Mouse (Mus musculus): ENCODE measurements around the gene Olfr1336. TPM values are rescaled to one million over a fixed set of nuclear protein-coding genes. Genes with fewer than 3 reads are reported as not detected.

The Olfr1336 gene
- total RNA-seq, 1 experiment = not detected

- H3K4me1 ChIP-seq (ENCODE audit: control insufficient read depth in 2 of 2, insufficient read depth in 2 of 2, low read length in 2 of 2, poor library complexity in 1 of 2) = peaks cover 0 to 4% of the 10 kb centered on the region in 2 experiments; a peak in 1 of 4 replicates
- H3K9me3 ChIP-seq (ENCODE audit: control insufficient read depth, insufficient read depth, low read depth, low read length) = no peaks in the 10 kb centered on the region
- no peak for DNase-seq (ENCODE audit: low read depth, low spot score)
- H3K4me3 ChIP-seq (ENCODE audit: insufficient read depth in 1 of 2, low read depth in 1 of 2, low read length in 2 of 2, poor library complexity in 1 of 2, severe bottlenecking in 1 of 2) = no peak overlapping the region
- in situ Hi-C loops (cut with MboI; ENCODE audit: low sequenced_read_pairs in 2 of 2, unreplicated experiment in 2 of 2) = loop anchor here in 1 of 2 experiments (10.0 kb wide), 1 partner anchor 65 kb away; no protein-coding TSS in a partner anchor
- TF ChIP-seq MAFK (IDR thresholded peaks at IDR 0.05; ENCODE audit: insufficient read depth, low read depth, low read length) = no peak
- no peak for TF ChIP-seq HCFC1 (IDR thresholded peaks at IDR 0.05; ENCODE audit: borderline replicate concordance, insufficient read depth, low read length)
- TF ChIP-seq ZC3H11A (IDR thresholded peaks at IDR 0.05; ENCODE audit: borderline replicate concordance, low read depth, low read length) = no peak
- TF ChIP-seq CHD2 (IDR thresholded peaks at IDR 0.05; ENCODE audit: low read depth, low read length) = no peak
- TF ChIP-seq ZNF384 (IDR thresholded peaks at IDR 0.05; ENCODE audit: low read depth, low read length) = no peak
- H3K36me3 ChIP-seq (ENCODE audit: control insufficient read depth, insufficient read depth, low read length, poor library complexity, severe bottlenecking) = no peaks in the 10 kb centered on the region
- no peak overlapping the region for H3K27ac ChIP-seq (ENCODE audit: insufficient read depth, low read depth, low read length, poor library complexity, severe bottlenecking)
- no peak overlapping the region for H3K9ac ChIP-seq (ENCODE audit: insufficient read depth, low read depth, low read length, poor library complexity, severe bottlenecking)
These were observed 36.1 kb upstream of the Olfr1336 start for GRCm38 (mm10) chr7:6419894-6420293.

- Histone ChIP-seq H3K9me3 (ENCODE audit: control insufficient read depth, insufficient read depth, low read depth, low read length) (no peaks in the 10 kb centered on the region), H3K27ac (ENCODE audit: insufficient read depth, low read depth, low read length, poor library complexity, severe bottlenecking) (no peak overlapping the region), H3K4me1 (ENCODE audit: control insufficient read depth in 2 of 2, insufficient read depth in 2 of 2, low read length in 2 of 2, poor library complexity in 1 of 2) (0 out of 4 replicates have a peak, but pooled peaks cover 0 to under 1% of the 10 kb centered on the region in 2 experiments), H3K9ac (ENCODE audit: insufficient read depth, low read depth, low read length, poor library complexity, severe bottlenecking) (no peak overlapping the region), H3K4me3 (ENCODE audit: insufficient read depth in 1 of 2, low read depth in 1 of 2, low read length in 2 of 2, poor library complexity in 1 of 2, severe bottlenecking in 1 of 2) (no peak overlapping the region), H3K36me3 (ENCODE audit: control insufficient read depth, insufficient read depth, low read length, poor library complexity, severe bottlenecking) (no peaks in the 10 kb centered on the region)
- in situ Hi-C loops (cut with MboI; ENCODE audit: low sequenced_read_pairs in 2 of 2, unreplicated experiment in 2 of 2) = loop anchor here (5.0 to 10.0 kb wide), 2 partner anchors 72 to 75 kb away; no protein-coding TSS in a partner anchor
- no peak for TF ChIP-seq HCFC1 (IDR thresholded peaks at IDR 0.05; ENCODE audit: borderline replicate concordance, insufficient read depth, low read length)
- TF ChIP-seq CHD2 (IDR thresholded peaks at IDR 0.05; ENCODE audit: low read depth, low read length) = no peak
- TF ChIP-seq ZNF384 (IDR thresholded peaks at IDR 0.05; ENCODE audit: low read depth, low read length) = no peak
- no peak for TF ChIP-seq ZC3H11A (IDR thresholded peaks at IDR 0.05; ENCODE audit: borderline replicate concordance, low read depth, low read length)
- TF ChIP-seq MAFK (IDR thresholded peaks at IDR 0.05; ENCODE audit: insufficient read depth, low read depth, low read length) = no peak
- DNase-seq (ENCODE audit: low read depth, low spot score) = no peak
These were observed 26.6 kb upstream of the Olfr1336 start for GRCm38 (mm10) chr7:6429381-6429780.

- H3K4me3 ChIP-seq (ENCODE audit: insufficient read depth in 1 of 2, low read depth in 1 of 2, low read length in 2 of 2, poor library complexity in 1 of 2, severe bottlenecking in 1 of 2) = no peak overlapping the region
- H3K27ac ChIP-seq (ENCODE audit: insufficient read depth, low read depth, low read length, poor library complexity, severe bottlenecking) = no peak overlapping the region
- no peak for DNase-seq (ENCODE audit: low read depth, low spot score)
- in situ Hi-C loops (cut with MboI; ENCODE audit: low sequenced_read_pairs in 2 of 2, unreplicated experiment in 2 of 2) = no loop called here
- H3K9me3 ChIP-seq (ENCODE audit: control insufficient read depth, insufficient read depth, low read depth, low read length) = no peaks in the 10 kb centered on the region
- no peak overlapping the region for H3K9ac ChIP-seq (ENCODE audit: insufficient read depth, low read depth, low read length, poor library complexity, severe bottlenecking)
- no peak for TF ChIP-seq MAFK (IDR thresholded peaks at IDR 0.05; ENCODE audit: insufficient read depth, low read depth, low read length)
- 0 out of 2 replicates have a peak, but pooled peaks have one; percentile 26 for TF ChIP-seq ZC3H11A (IDR thresholded peaks at IDR 0.05; ENCODE audit: borderline replicate concordance, low read depth, low read length)
- H3K36me3 ChIP-seq (ENCODE audit: control insufficient read depth, insufficient read depth, low read length, poor library complexity, severe bottlenecking) = no peaks in the 10 kb centered on the region
- H3K4me1 ChIP-seq (ENCODE audit: control insufficient read depth in 2 of 2, insufficient read depth in 2 of 2, low read length in 2 of 2, poor library complexity in 1 of 2) = no peaks in the 10 kb centered on the region
These were observed 25.6 kb upstream of the Olfr1336 start for GRCm38 (mm10) chr7:6430342-6430741.

- TF ChIP-seq MAFK (IDR thresholded peaks at IDR 0.05; ENCODE audit: insufficient read depth, low read depth, low read length) (no peak), CHD2 (IDR thresholded peaks at IDR 0.05; ENCODE audit: low read depth, low read length) (no peak), HCFC1 (IDR thresholded peaks at IDR 0.05; ENCODE audit: borderline replicate concordance, insufficient read depth, low read length) (no peak), ZNF384 (IDR thresholded peaks at IDR 0.05; ENCODE audit: low read depth, low read length) (no peak), ZC3H11A (IDR thresholded peaks at IDR 0.05; ENCODE audit: borderline replicate concordance, low read depth, low read length) (no peak)
- H3K27ac ChIP-seq (ENCODE audit: insufficient read depth, low read depth, low read length, poor library complexity, severe bottlenecking) = no peak within 1 kb of the TSS
- H3K9me3 ChIP-seq (ENCODE audit: control insufficient read depth, insufficient read depth, low read depth, low read length) = no peaks in the 10 kb centered on the region
- in situ Hi-C loops (cut with MboI; ENCODE audit: low sequenced_read_pairs in 2 of 2, unreplicated experiment in 2 of 2) = no loop called here
- H3K4me3 ChIP-seq (ENCODE audit: insufficient read depth in 1 of 2, low read depth in 1 of 2, low read length in 2 of 2, poor library complexity in 1 of 2, severe bottlenecking in 1 of 2) = no peak within 1 kb of the TSS
- H3K4me1 ChIP-seq (ENCODE audit: control insufficient read depth in 2 of 2, insufficient read depth in 2 of 2, low read length in 2 of 2, poor library complexity in 1 of 2) = peaks cover 0 to 7% of the 10 kb centered on the region in 2 experiments; a peak in 1 of 4 replicates
- H3K36me3 ChIP-seq (ENCODE audit: control insufficient read depth, insufficient read depth, low read length, poor library complexity, severe bottlenecking) = no peaks in the 10 kb centered on the region
- DNase-seq (ENCODE audit: low read depth, low spot score) = no peak
- H3K9ac ChIP-seq (ENCODE audit: insufficient read depth, low read depth, low read length, poor library complexity, severe bottlenecking) = no peak within 1 kb of the TSS
These were observed 17.6 kb upstream of the Olfr1336 start, which contains the start of gene Olfr1344 for GRCm38 (mm10) chr7:6438388-6438787. Gene Olfr1344 (plus strand): TSS chr7:6438688.

- TF ChIP-seq CHD2 (IDR thresholded peaks at IDR 0.05; ENCODE audit: low read depth, low read length) (no peak), ZC3H11A (IDR thresholded peaks at IDR 0.05; ENCODE audit: borderline replicate concordance, low read depth, low read length) (no peak), HCFC1 (IDR thresholded peaks at IDR 0.05; ENCODE audit: borderline replicate concordance, insufficient read depth, low read length) (no peak)
- Histone ChIP-seq H3K9ac (ENCODE audit: insufficient read depth, low read depth, low read length, poor library complexity, severe bottlenecking) (no peak overlapping the region), H3K9me3 (ENCODE audit: control insufficient read depth, insufficient read depth, low read depth, low read length) (no peaks in the 10 kb centered on the region), H3K36me3 (ENCODE audit: control insufficient read depth, insufficient read depth, low read length, poor library complexity, severe bottlenecking) (no peaks in the 10 kb centered on the region), H3K4me3 (ENCODE audit: insufficient read depth in 1 of 2, low read depth in 1 of 2, low read length in 2 of 2, poor library complexity in 1 of 2, severe bottlenecking in 1 of 2) (no peak overlapping the region), H3K4me1 (ENCODE audit: control insufficient read depth in 2 of 2, insufficient read depth in 2 of 2, low read length in 2 of 2, poor library complexity in 1 of 2) (peaks cover 0 to 7% of the 10 kb centered on the region in 2 experiments; a peak in 1 of 4 replicates), H3K27ac (ENCODE audit: insufficient read depth, low read depth, low read length, poor library complexity, severe bottlenecking) (no peak overlapping the region)
- DNase-seq (ENCODE audit: low read depth, low spot score) = no peak
- in situ Hi-C loops (cut with MboI; ENCODE audit: low sequenced_read_pairs in 2 of 2, unreplicated experiment in 2 of 2) = no loop called here
These were observed 14.8 kb upstream of the Olfr1336 start for GRCm38 (mm10) chr7:6441173-6441572.

All from ES-E14 (cell line).